Mouse (Mus musculus) olfactory bulb, adult 2 months (tissue): ENCODE measurements around the gene Irf7.

ENCODE experiments used
- CTCF ChIP-seq: fragments of 200-500 bp; IDR thresholded peaks from 2 replicates; pipeline ENCODE4 v1.5.1; 2012; ENCODE audit warnings: low read depth, mild to moderate bottlenecking, low read length, moderate library complexity; ENCODE audit not compliant: insufficient read depth
- POLR2A ChIP-seq: fragments of 200-500 bp; IDR thresholded peaks from 2 replicates; pipeline ENCODE4 v1.6.1; 2012; ENCODE audit warnings: mild to moderate bottlenecking, low read depth, low read length, moderate library complexity; ENCODE audit not compliant: insufficient read depth

GRCm38 (mm10) chr7:141230570-141230969, 35.7 kb downstream of the Irf7 start:
- no peak for TF ChIP-seq CTCF
- TF ChIP-seq POLR2A = no peak
